Mouse (Mus musculus): ENCODE measurements around the gene Agbl3.

Gene Agbl3

GRCm38 (mm10) chr6:34780231-34780942, at the start of gene Agbl3:
Gene Agbl3, plus strand, starts transcription at chr6:34780432.
- DNase-seq (ENCODE audit: low spot score) = peak; percentile 97

DNA sequence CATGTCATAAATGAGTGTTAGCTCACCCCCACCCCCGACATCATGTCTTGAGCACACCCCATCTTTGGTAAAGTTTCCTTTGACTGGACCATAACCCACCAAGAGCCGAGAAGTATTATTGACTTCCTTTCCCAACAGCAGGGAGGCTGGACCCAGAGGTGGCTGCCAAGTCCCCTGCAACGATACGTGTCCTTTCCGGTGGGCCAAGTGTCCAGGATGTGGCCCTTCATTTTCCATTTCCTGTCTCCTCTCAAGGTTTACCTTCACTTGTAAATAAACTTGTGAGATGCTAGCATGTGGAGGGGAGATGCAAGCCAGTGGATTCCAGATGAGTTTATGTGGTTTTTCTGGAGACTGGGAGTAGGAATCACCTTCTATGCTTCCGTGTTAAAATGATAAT, 49.2 kb upstream of the Agbl3 start:
- DNase-seq (ENCODE audit: low spot score) = no peak

DNA sequence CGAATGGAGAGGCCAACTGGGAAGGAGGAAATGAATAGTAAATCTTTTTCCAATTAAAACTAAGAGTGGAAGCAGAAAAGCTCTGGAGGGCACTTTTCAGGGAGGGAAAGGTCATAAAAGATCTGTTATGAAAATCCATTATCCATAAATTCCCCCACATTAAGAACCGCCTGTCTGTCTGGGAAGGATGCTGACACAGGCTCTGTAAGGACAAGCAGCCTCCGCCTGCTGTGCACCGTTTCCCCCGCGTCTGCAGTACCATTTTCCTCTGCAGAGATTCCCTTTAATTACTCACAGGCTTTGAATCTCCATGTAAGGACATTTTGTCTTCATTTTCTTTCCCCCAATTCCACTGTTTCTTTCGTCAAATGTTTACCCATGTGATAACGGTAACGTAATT, 48.7 kb upstream of the Agbl3 start:
- no peak for DNase-seq (ENCODE audit: low spot score)

DNA sequence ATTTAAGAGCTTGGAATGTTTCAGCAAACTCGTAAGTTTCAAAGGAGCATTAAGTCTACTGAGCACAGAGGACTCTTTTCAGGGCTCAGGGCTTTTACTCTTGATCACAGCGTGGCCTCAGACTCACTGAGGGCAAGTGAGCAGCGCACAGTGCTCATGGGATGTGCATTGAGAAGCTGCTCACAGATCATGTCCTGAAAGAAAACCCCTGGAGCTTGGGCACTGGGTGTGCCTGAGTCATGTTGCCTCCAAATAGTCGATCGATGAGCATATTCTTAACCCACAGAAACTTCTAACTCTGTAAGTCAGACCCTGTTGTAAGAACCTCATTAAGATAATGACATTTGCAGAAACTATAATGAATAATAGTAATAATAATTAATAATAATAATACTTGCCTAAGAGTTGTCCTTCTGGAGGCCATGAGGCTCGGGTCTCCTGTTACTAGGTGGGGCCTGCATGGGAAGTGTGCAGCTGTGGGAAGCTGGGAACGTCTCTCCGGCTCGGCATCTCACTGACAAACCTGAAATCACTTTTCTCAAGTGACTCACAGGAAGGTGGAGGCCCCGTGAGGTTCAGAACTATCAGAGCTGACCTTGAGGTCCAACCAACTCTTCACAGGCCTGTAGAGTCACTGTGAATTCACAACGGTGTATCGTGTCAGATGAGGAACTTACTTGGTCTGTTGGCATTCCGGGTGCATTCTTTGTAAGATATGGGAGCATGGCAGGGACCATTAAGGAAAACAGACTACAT, 45.1 kb upstream of the Agbl3 start:
- no peak for DNase-seq (ENCODE audit: low spot score)

DNA sequence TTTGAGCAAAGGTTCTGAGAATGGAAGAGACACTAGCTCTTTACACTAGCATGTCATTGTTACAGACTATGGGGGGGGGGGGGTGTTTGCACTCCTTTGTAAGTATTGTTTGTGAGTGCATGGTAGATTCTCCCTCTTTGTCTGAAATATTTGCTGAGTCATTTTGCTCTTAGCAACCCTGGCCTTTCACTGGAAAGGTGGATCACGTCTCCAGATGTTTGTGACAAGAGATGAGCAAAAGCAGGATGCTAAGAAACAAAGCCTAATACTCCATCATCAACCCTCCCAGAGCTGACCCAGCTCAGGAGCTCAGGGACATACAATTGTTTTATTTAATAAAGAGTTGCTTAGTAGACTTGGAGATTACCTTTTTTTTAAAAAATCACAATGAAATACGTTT, 43.3 kb upstream of the Agbl3 start:
- no peak for DNase-seq (ENCODE audit: low spot score)

- no peak for DNase-seq (ENCODE audit: low spot score)
Observed at GRCm38 (mm10) chr6:34743946-34744345, 36.3 kb upstream of the Agbl3 start.

- no peak for DNase-seq (ENCODE audit: low spot score)
Observed at GRCm38 (mm10) chr6:34747846-34748245, 32.4 kb upstream of the Agbl3 start.

- no peak for DNase-seq (ENCODE audit: low spot score)
Observed at GRCm38 (mm10) chr6:34748566-34748965, 31.7 kb upstream of the Agbl3 start.

- DNase-seq (ENCODE audit: low spot score) = no peak
Observed at GRCm38 (mm10) chr6:34749526-34749925, 30.7 kb upstream of the Agbl3 start.

- no peak for DNase-seq (ENCODE audit: low spot score)
Observed at GRCm38 (mm10) chr6:34750487-34751120, 29.6 kb upstream of the Agbl3 start.

DNA sequence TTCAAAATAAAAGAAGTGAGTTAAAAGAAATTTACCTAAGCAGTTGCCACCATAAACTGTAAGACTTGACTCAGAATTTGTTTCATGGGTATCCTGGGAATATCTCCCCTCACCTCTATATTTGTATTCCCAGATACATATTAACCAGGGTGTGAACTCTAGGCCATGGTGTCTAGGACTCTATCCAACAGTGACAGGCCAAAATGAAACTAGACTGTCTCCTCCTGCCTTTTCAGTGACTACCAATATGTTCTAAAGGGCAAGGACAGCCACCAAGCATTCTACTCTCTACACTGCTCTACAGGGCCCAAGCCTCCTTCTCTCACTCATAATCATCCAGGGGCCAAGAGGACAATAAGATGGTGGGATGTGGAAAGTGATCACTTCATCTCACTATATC, 28.6 kb upstream of the Agbl3 start:
- DNase-seq (ENCODE audit: low spot score) = no peak

GRCm38 (mm10) chr6:34754448-34754847, 25.8 kb upstream of the Agbl3 start:
- peak; percentile 19 for DNase-seq (ENCODE audit: low spot score)

DNA sequence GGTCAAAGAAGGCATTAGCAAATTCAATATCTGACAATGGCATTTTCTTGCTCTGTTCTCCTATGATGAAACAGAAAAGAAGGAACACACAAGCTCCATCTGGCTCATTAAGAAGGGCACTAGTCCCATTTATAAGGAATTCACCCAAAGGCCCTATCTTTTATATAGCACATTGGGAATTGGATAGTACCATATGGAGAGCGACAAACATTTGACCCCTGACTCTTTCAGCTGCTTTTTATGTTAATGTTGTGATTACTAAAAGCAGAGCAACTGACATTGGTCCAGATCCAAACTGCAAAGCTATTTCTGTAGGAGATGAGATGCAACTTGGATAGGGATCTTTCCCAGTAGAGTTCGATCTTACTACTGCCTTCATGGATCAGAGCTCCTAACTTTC, 21.9 kb upstream of the Agbl3 start:
- DNase-seq (ENCODE audit: low spot score) = no peak

GRCm38 (mm10) chr6:34760023-34760422, 20.2 kb upstream of the Agbl3 start:
- DNase-seq (ENCODE audit: low spot score) = peak; percentile 59

DNA sequence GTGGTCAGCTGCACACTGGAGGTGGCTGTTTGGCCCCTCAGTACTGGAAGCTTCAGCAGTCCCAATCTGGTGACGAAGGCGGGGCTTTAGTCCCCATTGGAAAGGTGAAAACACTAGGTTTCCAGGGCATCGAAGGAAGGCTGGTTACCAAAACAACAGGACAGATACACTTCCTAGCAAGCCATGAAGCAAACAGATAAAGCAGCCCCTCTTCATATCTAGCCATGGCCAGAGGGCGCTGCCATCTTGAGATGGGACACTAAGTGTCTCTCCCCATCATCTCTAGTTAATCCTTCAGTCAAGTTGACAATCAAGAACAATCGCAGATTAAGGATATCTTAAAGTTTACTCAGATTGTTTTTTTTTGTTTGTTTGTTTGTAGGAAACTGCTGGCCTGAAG, 14.5 kb upstream of the Agbl3 start:
- DNase-seq (ENCODE audit: low spot score) = no peak

GRCm38 (mm10) chr6:34769984-34770383, 10.2 kb upstream of the Agbl3 start:
- DNase-seq (ENCODE audit: low spot score) = no peak

DNA sequence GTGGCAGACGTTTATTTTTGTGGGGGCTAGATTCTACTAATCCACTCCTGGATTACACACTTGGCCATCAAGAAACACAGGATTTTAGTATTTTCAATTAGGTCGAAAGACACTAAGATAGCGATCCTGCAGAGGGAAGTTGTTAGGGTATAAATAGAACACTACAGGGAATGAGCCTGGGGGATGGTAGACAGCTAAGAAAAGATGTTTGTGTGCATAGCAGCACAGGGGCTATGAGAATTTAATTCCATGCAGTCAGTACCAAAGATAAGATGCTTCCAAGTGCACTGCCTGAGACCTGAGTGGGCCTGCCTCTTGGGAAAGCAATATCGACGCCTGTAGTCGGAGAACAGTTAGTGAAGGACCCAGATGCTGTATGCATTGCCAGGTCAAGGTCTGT, 9.7 kb upstream of the Agbl3 start:
- no peak for DNase-seq (ENCODE audit: low spot score)

DNA sequence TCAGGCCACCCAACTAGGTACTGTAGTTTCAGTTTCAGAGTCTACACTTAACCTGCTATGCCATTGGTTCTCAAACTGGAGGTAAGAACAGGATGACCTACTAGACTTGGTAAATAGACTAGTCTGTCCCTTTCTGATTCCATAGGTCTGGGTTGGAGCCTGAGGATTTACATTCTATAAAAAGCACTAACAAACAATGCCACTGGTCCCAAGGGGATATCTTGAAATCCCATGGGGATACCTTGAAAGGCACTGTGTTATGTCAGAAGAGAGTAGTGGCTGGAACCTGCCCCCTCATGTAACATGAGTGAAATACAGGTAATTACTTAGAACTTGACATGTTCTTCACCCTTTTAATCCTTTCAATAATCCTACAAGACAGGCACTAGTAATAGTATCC, 3.8 kb upstream of the Agbl3 start:
- DNase-seq (ENCODE audit: low spot score) = no peak

- no peak for DNase-seq (ENCODE audit: low spot score)
Observed at GRCm38 (mm10) chr6:34777094-34777493, 3.1 kb upstream of the Agbl3 start.

DNA sequence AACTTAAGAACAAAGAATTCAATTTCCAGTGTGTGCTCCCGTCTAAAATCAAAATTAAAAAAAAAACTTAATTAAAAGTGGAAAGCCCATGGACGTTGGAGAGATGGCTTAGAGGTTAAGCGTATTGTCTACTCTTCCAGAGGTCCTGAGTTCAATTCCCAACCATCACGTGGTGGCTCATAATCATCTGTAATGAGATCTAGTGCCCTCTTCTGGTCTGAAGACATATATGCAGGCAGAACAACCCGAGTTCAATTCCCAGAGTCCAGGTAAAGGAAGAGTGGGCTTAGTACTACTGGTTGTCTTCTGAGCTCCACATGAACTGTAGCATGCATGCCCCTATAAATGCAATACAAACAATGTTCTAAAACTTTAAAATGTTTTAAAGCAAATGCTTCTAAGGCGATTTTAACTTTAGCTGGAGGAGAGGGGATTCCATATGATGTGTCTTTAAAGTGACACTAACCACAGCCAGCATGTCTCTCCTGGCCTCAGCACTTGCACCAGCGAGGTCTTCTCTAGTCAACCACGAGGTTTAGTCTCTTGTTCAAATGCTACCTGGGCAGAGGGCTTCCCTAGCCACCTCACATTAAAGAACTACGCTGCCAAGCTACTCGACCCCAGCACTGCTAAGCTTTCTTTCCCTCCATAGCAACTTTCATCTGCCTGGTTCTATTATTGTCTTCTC, 2.1 kb upstream of the Agbl3 start:
- DNase-seq (ENCODE audit: low spot score) = peak; percentile 21

DNA sequence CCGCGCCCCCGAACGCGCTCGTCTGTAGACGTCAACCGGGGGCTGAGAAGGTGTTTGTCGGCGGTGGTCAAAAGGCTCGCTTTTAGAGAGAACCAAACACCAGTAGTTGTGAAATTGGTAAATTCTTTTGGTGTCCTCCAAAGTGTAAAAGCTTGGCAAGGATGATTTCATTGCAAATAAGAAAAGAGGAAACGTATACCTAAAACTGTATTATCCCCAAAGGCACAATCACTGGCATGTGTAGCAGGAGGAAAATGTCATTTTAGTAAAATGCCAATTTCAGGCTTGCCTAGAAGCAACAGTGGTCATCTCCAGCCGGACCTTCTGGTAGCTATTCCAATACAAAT, 684 bp downstream of the Agbl3 start:
- no peak for DNase-seq (ENCODE audit: low spot score)

DNA sequence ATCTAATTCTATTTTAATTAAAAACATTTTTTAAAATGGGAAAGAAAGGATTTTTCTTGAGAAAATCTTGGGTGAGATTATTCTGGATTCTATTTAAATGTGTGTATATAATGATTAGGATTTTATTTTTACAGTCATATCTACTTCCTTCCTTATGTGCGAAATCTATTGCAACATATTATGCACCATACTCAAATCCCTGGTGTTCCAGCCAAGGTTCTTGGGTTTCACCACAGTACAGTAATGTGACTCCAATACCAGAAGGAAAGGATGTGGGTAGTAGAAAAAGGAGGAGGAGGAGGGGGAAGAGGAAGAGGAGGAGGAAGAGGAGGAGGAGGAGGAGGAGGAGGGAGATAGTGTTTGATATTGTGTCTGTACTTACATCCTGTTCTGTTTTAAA, 2.3 kb downstream of the Agbl3 start:
- no peak for DNase-seq (ENCODE audit: low spot score)

DNA sequence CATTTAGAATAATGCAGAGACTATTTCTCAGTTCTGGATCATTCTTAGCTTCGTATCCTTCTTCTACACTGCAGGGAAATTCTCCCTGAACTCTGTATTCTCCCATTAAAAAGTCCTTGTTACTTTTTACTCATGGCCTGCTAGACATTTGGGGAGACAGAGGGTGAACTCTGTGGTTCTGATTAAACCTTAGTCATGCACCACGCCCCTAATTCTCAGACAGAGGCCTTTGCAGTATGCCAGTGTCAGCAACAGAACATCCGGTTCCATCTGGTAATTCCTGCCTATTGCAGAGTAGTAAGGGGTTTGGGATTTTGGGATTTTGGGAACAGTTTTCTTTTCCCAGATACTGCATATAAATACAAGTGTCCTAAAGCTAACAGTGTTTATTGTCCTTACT, 16.6 kb downstream of the Agbl3 start:
- no peak for DNase-seq (ENCODE audit: low spot score)

All from c-Kit-positive CD71-positive TER-119-positive erythroid progenitor cells, embryonic 14.5 days (primary cell).